Mouse (Mus musculus) cerebellum, adult 11-12 months (tissue): ENCODE results near the gene Ppp2r3d.

Experiments
- DNase-seq: peaks from one replicate; pipeline ENCODE4 v3.0.0; 2022

Ppp2r3d gene

GRCm38 (mm10) chr9:124408564-124408963 is 68.1 kb downstream of the Ppp2r3d start:
- DNase-seq: no peak
